Comparison of ENCODE assay signal across 8 mouse cellular contexts in the genomic region with DNA sequence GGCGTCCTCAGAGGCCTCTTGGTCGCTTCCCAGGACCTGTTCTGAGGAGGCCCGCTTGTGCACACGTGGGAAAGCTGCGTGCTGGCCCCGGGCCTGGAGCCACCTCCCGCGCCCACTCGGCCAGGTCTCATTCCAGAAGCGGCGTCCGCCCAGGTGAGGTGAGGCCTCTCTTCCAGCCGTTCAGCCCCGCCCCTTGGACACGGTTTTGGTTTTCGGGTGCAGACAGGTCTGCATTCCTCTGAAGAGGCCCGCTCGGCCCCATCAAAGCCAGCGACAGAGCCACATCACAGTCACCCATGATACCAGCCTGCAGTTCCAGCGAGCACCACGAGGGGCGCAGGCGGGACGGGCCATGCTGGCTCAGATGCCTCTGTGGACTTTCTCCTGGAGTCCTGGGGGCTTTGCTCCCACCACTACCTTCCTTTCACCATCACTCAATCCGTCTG. TPM values are rescaled to one million over a fixed set of nuclear protein-coding genes. Genes with fewer than 3 reads are reported as not detected.
DNase-seq lines count a peak whose midpoint lies in the region; ATAC-seq and TF ChIP-seq lines count a peak whose summit lies in the region.

No protein-coding gene starts in this region.

- 11% methylated on average over 25 of the region's 25 CpGs for WGBS in intestine, postnatal 0 days

- peak overlapping the region; percentile 30; the same call in 1 of the 2 replicates for H3K4me3 ChIP-seq in intestine, postnatal 0 days (ENCODE audit: low read depth, low read length)

- H3K27ac ChIP-seq in intestine, postnatal 0 days (ENCODE audit: low read depth, low read length) = no peak overlapping the region

- peak overlapping the region; percentile 7; the same call in 1 of the 2 replicates for H3K9ac ChIP-seq in intestine, postnatal 0 days (ENCODE audit: low read depth, low read length)

- H3K27me3 ChIP-seq in intestine, postnatal 0 days (replicated peaks; ENCODE audit: control insufficient read depth, insufficient read depth, low read length) = no peaks in the 10 kb centered on the region

- H3K36me3 ChIP-seq in intestine, postnatal 0 days (ENCODE audit: control insufficient read depth, insufficient read depth) = no peaks in the 10 kb centered on the region

- intact Hi-C loops in left cerebral cortex, postnatal 25 days (cut with DNase I) = no loop called here

- ATAC-seq in intestine, postnatal 0 days = peak; percentile 64

- H3K4me1 ChIP-seq in intestine, postnatal 0 days (replicated peaks; ENCODE audit: control insufficient read depth, insufficient read depth, low read length) = no peaks in the 10 kb centered on the region

- H3K4me2 ChIP-seq in intestine, postnatal 0 days (replicated peaks; ENCODE audit: low read depth) = peak overlapping the region; percentile 64

- no peaks in the 10 kb centered on the region for H3K9me3 ChIP-seq in intestine, postnatal 0 days (ENCODE audit: control insufficient read depth)

- peak; percentile 93 for TF ChIP-seq CTCF in intestine, postnatal 0 days (IDR thresholded peaks at IDR 0.05; ENCODE audit: low read depth)

- peak; percentile 87 for DNase-seq in adrenal gland, postnatal 10 days
- peak; percentile 88 for DNase-seq in embryo, embryonic 9.5 days (ENCODE audit: extremely low spot score)
- peak; percentile 38 to 81 for DNase-seq in heart, adult 18-20 months
- DNase-seq in left cerebral cortex, postnatal 25 days (ENCODE audit: low spot score in 2 of 2) = peak; percentile 45 to 54
- peak; percentile 77 for DNase-seq in mesoderm, embryonic 11.5 days (ENCODE audit: low read depth, low spot score)
- peak; percentile 53 for DNase-seq in right cerebral cortex, postnatal 25 days
- peak; percentile 69 to 71 for DNase-seq in urinary bladder, postnatal 36 days (ENCODE audit: low spot score in 2 of 2)

RNA-seq across cellular contexts. Expression of a gene that starts 51.9 kb away (rescaled TPM):
- 10 to 100 TPM; 15.3 to 46.4 TPM for total RNA-seq in adrenal gland, postnatal 10 days (2021)
- total RNA-seq in heart, adult 18-20 months (2021) = 10 to 100 TPM; 40.8 to 43.4 TPM
- 23.6 and 28.4 TPM in 2 replicates for polyA plus RNA-seq in intestine, postnatal 0 days (2015; fragmentation: Nextera tagmentation; extraction: Ambion mirVana)
- 1 to 10 TPM; 6.0 to 7.4 TPM for total RNA-seq in left cerebral cortex, postnatal 25 days (2021)
